Mouse (Mus musculus) brown adipose tissue, adult 24 weeks (tissue): Measurements from ENCODE around the gene Nmrk2. TPM values are rescaled to one million over a fixed set of nuclear protein-coding genes. Genes with fewer than 3 reads are reported as not detected.
"Not testable (repeated sequence)": the region's sequence is repeated elsewhere in the genome, so short reads cannot be mapped to it uniquely, and the experiment has no call there.

ENCODE experiments used
- H3K27ac ChIP-seq: fragments of 200-500 bp; replicated peaks from 2 replicates; pipeline ENCODE4 v1.5.1; 2012; ENCODE audit warnings: low read depth, mild to moderate bottlenecking, low read length
- H3K4me1 ChIP-seq: fragments of 200-500 bp; 2 replicates; pipeline ENCODE4 v1.6.1; 2012; ENCODE audit warnings: low read length, mixed read lengths; ENCODE audit not compliant: control insufficient read depth, insufficient read depth, insufficient read length
- H3K4me3 ChIP-seq: fragments of 200-500 bp; 2 replicates; pipeline ENCODE4 v1.5.1; 2012; ENCODE audit warnings: low read depth, mild to moderate bottlenecking, low read length, moderate library complexity; ENCODE audit not compliant: insufficient read depth
- polyA plus RNA-seq: library from polyadenylated mRNA; stranded (reverse); fragments of >200 nt; gene quantifications from 2 replicates; pipeline ENCODE4 v1.2.4, GENCODE M21; 2012; ENCODE audit not compliant: missing spikeins, insufficient read depth, insufficient read length

Nmrk2 gene
- polyA plus RNA-seq, 1 experiment = not detected

DNA sequence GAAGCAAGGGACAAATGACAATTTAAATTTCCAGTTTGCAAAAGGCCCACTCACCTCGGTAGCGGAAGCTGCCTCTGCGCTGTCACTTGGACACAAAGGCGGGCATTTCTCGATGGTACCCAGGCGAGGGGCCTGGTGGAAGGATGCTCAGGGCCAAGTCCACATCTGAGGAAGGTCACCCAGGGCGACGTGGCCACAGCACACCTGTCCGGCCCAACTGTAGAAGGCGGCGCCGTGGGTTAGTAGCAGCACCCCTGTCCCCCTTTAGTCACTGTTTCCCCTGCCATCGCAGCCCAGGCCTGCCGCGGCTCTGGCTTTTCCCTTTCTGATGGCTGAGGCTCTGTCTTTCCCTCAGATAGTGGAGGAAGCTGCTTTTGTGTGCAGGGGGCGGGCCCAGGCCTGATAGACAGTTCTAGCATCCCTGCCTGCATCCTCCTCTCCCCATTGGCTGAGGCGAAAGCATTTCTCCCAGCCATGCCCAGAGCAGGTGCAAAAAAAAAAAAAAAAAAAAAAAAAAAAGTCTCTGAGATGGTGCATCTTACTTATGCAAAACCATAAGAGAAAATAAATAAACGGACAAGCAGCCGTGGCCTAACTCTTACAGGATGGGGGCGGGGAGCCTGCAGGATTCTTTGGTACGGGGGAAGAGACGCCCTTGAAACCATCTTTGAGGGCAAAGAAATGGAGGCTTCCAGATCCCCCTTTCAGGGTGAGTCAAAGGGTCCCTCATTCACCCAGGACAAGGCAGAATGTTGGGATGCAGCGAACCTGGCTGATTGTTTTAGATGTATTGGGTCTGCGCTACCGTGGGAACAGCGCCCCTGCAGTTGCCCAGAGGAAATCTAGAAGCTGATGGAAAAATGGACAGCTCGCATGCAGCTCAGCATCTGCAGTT lies 28.8 kb upstream of the Nmrk2 start, which contains the start of gene Atcay:
Gene Atcay (minus strand): TSS at position 396 of the 895 bp plus-strand sequence.
- Histone ChIP-seq H3K27ac (no peak within 1 kb of the TSS), H3K4me1 (peaks cover 12% of the 10 kb centered on the region), H3K4me3 (no peak within 1 kb of the TSS)

GRCm38 (mm10) chr10:81229735-81230437 lies 28.0 kb upstream of the Nmrk2 start:
- H3K4me3 ChIP-seq = no peak overlapping the region
- H3K27ac ChIP-seq = no peak overlapping the region
- peaks cover 8% of the 10 kb centered on the region for H3K4me1 ChIP-seq

DNA sequence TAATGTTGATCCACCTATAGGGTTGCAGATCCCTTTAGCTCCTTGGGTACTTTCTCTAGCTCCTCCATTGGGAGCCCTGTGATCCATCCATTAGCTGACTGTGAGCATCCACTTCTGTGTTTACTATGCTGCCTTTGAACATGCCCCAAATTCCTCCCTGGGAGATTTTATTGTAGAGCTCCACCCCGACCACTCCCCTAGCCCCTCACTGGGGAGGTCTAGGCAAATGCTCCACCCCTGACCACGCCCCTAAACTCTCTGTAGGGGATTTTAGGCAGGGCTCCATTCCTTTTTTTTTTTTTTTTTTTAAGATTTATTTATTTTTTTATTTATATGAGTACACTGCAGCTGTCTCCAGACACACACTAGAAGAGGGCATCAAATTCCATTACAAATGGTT lies 21.9 kb upstream of the Nmrk2 start:
- not testable (repeated sequence) for H3K4me1 ChIP-seq, H3K27ac ChIP-seq, H3K4me3 ChIP-seq

DNA sequence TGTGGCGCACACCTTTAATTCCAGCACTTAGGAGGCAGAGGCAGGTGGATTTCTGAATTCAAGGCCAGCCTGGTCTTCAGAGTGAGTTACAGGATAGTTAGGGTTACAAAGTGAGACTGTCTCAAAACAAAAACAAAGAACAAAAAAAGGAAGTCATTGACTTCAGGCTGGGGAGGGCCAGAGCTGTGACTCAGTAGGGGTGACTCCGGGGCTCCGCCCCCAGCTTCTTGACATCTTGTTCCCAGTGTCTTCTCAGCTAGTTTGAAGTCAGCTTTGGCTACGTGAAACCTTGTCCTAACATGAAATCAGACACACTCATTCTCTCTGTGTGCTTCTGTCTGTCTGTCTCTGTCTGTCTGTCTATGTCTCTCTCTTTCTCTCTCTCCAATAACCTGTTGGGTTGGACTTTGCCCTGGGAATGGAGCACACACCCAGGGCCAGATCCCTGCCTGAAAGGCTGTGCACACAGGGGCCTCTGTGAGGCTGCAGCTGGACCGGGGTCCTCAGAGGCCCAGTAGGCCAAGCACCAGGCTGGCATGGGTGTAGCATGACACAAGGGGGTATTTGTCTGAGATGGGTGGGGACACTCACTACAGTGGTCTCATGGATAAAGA lies 19.7 kb upstream of the Nmrk2 start:
- Histone ChIP-seq H3K4me3 (no peak overlapping the region), H3K27ac (no peak overlapping the region), H3K4me1 (no peaks in the 10 kb centered on the region)

DNA sequence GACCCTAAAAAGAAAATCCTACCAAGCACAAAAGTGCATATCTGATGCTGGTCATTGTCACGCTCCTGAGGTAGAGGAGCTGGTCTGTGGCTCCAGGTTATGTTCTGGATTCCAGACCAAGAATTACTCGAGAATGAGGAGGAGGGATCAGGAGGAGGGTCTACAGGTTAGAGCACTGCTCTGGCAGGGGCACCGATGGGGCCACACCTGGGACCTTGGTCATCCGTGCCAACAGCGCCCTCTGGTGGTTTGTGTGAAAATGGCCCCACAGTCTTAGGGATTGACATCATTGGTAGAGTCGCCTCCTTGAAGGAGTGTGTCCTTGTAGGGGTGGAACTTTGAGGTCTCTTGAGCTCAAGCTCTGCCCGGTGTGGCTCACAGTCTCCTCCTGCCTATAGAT lies 16.1 kb upstream of the Nmrk2 start:
- Histone ChIP-seq H3K27ac (no peak overlapping the region), H3K4me1 (no peaks in the 10 kb centered on the region), H3K4me3 (no peak overlapping the region)

DNA sequence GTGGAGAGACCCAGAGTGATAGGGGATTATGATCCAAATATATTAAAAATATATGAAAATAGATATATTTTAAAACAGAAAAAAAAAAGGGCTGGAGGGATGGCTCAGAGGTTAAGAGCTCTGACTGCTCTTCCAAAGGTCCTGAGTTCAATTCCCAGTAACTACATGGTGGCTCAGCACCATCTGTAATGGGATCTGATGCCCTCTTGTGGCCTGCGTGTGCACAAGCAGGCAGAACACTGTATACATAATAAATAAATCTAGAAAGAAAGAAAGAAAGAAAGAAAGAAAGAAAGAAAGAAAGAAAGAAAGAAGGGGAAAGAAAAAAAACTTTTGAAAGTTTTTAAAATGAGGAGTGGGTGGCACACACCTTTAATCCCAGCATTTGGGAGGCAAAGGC lies 15.4 kb upstream of the Nmrk2 start:
- H3K4me1 ChIP-seq, H3K27ac ChIP-seq, H3K4me3 ChIP-seq: not testable (repeated sequence)

DNA sequence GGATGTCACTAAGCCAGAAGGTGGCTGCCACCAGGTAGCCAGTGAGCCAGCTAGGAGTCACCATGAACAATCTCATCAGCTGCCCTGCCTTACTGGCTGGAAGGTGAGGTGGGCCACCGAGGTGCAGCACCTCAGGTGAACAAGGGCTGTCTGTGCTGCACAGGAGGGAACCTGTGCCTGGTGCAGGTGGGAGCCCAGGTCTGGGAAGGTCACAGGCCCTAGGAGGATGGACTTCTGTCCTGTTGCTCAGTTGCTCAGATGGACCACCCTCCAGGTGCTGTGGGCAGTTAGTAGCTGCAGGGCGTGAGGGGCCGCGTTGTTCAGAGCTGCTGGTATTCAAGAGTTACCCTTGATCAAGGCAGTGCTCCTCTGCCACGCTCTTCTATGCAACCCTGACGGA lies 15.0 kb upstream of the Nmrk2 start:
- Histone ChIP-seq H3K4me3 (no peak overlapping the region), H3K4me1 (no peaks in the 10 kb centered on the region), H3K27ac (no peak overlapping the region)

- Histone ChIP-seq H3K27ac (no peak overlapping the region), H3K4me1 (no peaks in the 10 kb centered on the region), H3K4me3 (no peak overlapping the region)
These were observed 14.4 kb upstream of the Nmrk2 start for GRCm38 (mm10) chr10:81216260-81216659.

- H3K27ac ChIP-seq = no peak overlapping the region
- no peak overlapping the region for H3K4me3 ChIP-seq
- H3K4me1 ChIP-seq = no peaks in the 10 kb centered on the region
These were observed 8.3 kb upstream of the Nmrk2 start for GRCm38 (mm10) chr10:81210154-81210553.

- Histone ChIP-seq H3K4me1 (no peaks in the 10 kb centered on the region), H3K27ac (no peak overlapping the region), H3K4me3 (no peak overlapping the region)
These were observed 2.3 kb upstream of the Nmrk2 start for GRCm38 (mm10) chr10:81204137-81204536.

GRCm38 (mm10) chr10:81202978-81203720 lies 1.3 kb upstream of the Nmrk2 start:
- Histone ChIP-seq H3K4me1 (no peaks in the 10 kb centered on the region), H3K4me3 (no peak overlapping the region), H3K27ac (no peak overlapping the region)

- Histone ChIP-seq H3K4me1 (no peaks in the 10 kb centered on the region), H3K4me3 (no peak overlapping the region), H3K27ac (no peak overlapping the region)
These were observed 1.1 kb downstream of the Nmrk2 start for GRCm38 (mm10) chr10:81200605-81201287.

DNA sequence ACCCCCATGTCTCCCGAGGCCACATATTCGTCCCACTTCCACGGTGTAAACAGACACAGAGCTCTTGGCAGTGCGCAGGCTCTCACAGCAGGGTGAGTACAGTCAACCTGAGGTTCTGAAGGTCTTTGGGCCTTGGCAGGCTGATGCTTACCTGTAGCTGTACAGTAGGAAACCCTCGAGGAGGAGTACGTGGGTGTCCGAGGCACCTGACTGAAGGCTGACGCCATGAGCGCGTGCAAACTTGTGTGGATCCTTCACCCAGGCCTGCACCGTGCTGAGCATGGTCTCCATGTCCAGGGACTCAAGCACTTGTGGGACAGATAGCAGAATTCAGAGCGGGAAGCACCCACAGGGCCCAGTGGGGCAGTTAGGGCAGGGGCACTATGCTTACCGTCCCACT lies 1.7 kb downstream of the Nmrk2 start:
- H3K4me1 ChIP-seq = no peaks in the 10 kb centered on the region
- no peak overlapping the region for H3K4me3 ChIP-seq
- H3K27ac ChIP-seq = no peak overlapping the region

GRCm38 (mm10) chr10:81198990-81199389 lies 2.9 kb downstream of the Nmrk2 start:
- H3K27ac ChIP-seq = no peak overlapping the region
- H3K4me3 ChIP-seq = no peak overlapping the region
- no peaks in the 10 kb centered on the region; the same call in 1 of the 2 replicates for H3K4me1 ChIP-seq
